Mouse (Mus musculus): ENCODE results near the gene Csf3r.

DNA sequence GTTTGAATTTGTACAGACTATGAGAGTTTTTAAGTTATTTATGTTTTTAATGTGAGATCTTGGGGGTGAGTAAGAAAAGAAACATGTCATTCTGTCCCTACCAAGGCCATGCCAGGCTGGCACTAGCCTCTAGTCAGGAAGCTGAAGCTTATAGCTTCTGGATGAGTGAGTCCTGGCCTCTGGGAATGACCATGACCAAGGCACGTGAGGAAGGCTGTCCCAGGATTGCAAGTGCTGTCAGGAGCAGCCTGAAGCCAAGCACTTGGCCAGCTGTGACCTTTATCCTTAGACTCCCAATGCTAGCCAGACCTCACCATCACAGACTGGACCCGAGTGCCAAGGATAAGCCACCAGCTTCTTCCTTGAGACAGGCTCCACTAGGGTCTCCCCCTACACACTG, 31.4 kb upstream of the Csf3r start:
- no peak for TF ChIP-seq POLR2A (IDR thresholded peaks at IDR 0.05; ENCODE audit: insufficient read depth, low read depth, low read length)
- no peak for TF ChIP-seq CTCF (IDR thresholded peaks at IDR 0.05; ENCODE audit: insufficient read depth, low read depth, low read length)
